Mouse (Mus musculus) myocyte (in vitro differentiated cells): ENCODE data around the gene Tmem108.

ENCODE experiments used
- CEBPB ChIP-seq: IDR thresholded peaks from 2 replicates; pipeline ENCODE4 v1.6.1; 2011; ENCODE audit warnings: mild to moderate bottlenecking, moderate library complexity; ENCODE audit not compliant: poor library complexity, insufficient read depth, severe bottlenecking
- MAX ChIP-seq: IDR thresholded peaks from one replicate; pipeline ENCODE4 v1.6.1; 2011; ENCODE audit warnings: low read depth, mild to moderate bottlenecking, control low read depth
- MYOG ChIP-seq, 3 experiments: IDR thresholded peaks; one replicate each; pipeline ENCODE4 v1.6.1; 2011; ENCODE audit warnings: control low read depth in 2 of 3, low read depth in 2 of 3, mild to moderate bottlenecking in 2 of 3; ENCODE audit not compliant: insufficient read length in 2 of 3, control insufficient read depth in 1 of 3, insufficient read depth in 1 of 3
- POLR2A ChIP-seq: IDR thresholded peaks from one replicate; pipeline ENCODE4 v1.6.1; 2011; ENCODE audit warnings: low read depth, mild to moderate bottlenecking, control low read depth, moderate library complexity; ENCODE audit not compliant: insufficient read length

DNA sequence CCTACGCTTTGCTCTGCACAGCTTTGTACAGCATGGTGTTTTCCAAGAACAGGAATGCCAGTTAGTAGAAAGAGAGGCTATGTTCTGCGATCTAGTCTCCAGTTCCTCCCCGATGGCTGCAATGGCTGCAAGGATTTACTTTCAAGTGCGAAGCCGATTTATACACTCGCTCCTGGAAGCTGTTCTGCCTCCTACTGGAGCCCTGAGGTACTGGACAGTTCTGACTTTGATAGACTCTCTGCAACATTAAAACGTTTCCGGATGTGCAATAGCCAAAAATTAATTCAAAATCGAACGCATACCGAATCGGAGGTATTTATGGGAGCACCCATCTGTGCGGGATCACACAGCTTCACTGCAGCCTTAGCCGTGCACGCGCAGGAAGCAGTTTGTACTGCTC lies 58.6 kb downstream of the Tmem108 start:
- TF ChIP-seq POLR2A (no peak), MAX (no peak), MYOG (IDR thresholded peaks at IDR 0.05; ENCODE audit: control insufficient read depth in 1 of 3, insufficient read depth in 1 of 3, insufficient read length in 2 of 3, low read depth in 2 of 3) (no peak), CEBPB (no peak)
